Mouse (Mus musculus): ENCODE measurements around the gene Cdc42ep4. TPM values are rescaled to one million over a fixed set of nuclear protein-coding genes. Genes with fewer than 3 reads are reported as not detected.
A peak's percentile ranks its signal among the peaks of the same experiment; 100 is the strongest.

Cdc42ep4 gene
- polyA plus RNA-seq, 1 experiment, result 20.9 TPM

DNA sequence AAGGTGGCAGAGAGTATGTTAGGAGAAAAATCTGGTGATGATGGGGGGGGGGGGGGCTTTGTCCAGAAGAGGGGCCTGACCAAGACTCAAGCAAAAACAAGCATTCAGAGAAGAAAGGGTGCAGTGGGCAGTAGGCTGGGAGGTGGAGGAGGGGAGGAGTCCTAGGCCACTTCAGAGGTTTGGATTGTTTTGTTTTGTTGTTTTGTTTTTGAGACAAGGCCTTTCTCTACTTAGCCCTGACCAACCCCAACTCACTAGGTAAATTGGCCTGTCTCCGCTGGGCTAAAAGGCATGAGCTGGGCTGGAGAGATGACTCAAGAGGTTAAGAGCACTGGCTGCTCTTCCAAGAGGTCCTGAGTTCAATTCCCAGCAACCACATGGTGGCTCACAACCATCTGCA, 40.6 kb downstream of the Cdc42ep4 start:
- 91% methylated on average over 1 of the region's 1 CpGs for WGBS
- no peak for DNase-seq (ENCODE audit: low read depth in 1 of 2, low spot score in 2 of 2)

DNA sequence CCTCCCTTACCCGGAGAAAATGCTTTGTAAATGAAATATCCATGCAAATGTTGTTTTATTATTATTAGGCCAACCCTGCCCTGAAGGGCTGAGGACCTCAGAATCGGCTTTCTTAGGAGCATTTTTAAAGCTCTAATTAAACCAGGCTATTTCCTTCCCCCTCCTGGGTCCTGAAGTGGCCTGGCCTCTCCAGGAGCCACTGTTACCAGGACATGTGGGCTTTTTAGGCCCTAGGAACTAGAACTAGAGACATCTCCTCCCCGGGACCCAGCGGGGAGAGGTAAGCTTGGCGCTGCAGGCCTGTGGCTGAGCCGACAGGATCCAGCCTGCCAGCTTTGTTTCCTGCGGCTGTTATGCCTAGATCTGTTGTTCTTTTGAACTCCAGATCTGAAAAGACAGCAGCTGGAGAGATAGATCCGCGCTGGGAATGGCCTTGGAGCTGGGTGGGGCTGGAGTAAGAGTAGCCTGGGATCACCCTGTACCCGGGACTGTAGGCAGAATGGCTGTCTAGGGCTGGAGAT, 41.4 kb downstream of the Cdc42ep4 start:
- Histone ChIP-seq H3K27ac (ENCODE audit: insufficient read depth, low read length) (peak overlapping the region; percentile 25; the same call in 1 of the 2 replicates), H3K27me3 (ENCODE audit: control insufficient read depth, insufficient read depth, low read length) (no peaks in the 10 kb centered on the region), H3K36me3 (ENCODE audit: control insufficient read depth, insufficient read depth, low read length) (no peaks in the 10 kb centered on the region), H3K4me1 (ENCODE audit: control insufficient read depth, insufficient read depth, insufficient read length) (no peaks in the 10 kb centered on the region), H3K4me3 (ENCODE audit: extremely low read depth, insufficient read depth, insufficient read length) (no peak overlapping the region)
- no peak for DNase-seq (ENCODE audit: low read depth in 1 of 2, low spot score in 2 of 2)
- TF ChIP-seq CTCF (IDR thresholded peaks at IDR 0.05; ENCODE audit: extremely low read depth, insufficient read depth, insufficient read length, insufficient replicate concordance) (no peak), POLR2A (IDR thresholded peaks at IDR 0.05; ENCODE audit: low read depth, low read length) (no peak)
- 23% methylated on average over 10 of the region's 10 CpGs for WGBS

More for the DNA sequence above, 40.6 kb downstream of the Cdc42ep4 start:
- no peaks in the 10 kb centered on the region for H3K27me3 ChIP-seq (ENCODE audit: control insufficient read depth, insufficient read depth, low read length)
- H3K4me3 ChIP-seq (ENCODE audit: extremely low read depth, insufficient read depth, insufficient read length), result no peak overlapping the region
- TF ChIP-seq POLR2A (IDR thresholded peaks at IDR 0.05; ENCODE audit: low read depth, low read length), result no peak
- no peak for TF ChIP-seq CTCF (IDR thresholded peaks at IDR 0.05; ENCODE audit: extremely low read depth, insufficient read depth, insufficient read length, insufficient replicate concordance)
- no peak overlapping the region for H3K27ac ChIP-seq (ENCODE audit: insufficient read depth, low read length)
- no peaks in the 10 kb centered on the region for H3K4me1 ChIP-seq (ENCODE audit: control insufficient read depth, insufficient read depth, insufficient read length)
- no peaks in the 10 kb centered on the region for H3K36me3 ChIP-seq (ENCODE audit: control insufficient read depth, insufficient read depth, low read length)

DNA sequence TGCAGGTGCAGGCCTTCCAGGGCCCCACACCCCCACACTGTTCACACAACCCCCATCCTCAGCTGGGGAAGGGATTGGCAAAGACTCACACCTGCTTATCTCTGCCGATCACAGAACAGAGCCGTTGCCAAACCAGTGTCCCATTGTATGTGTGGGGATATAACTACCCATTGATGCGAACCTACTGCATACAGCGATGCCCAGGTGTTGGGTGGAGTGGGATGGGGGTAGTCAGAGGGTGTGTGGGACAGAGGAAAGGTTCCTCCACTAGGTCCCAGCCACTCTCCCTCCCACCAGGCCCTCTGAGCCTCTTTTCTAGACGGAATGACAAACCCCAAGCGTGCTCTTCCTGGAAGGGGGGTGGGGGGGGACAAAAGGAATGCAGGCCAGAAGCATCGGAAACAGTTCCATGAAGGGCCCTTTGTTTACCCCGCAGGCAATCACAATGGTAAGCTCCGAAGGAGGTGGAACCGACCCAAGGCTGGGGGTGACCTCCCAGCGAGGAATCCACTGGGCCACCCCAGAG, 41.9 kb downstream of the Cdc42ep4 start, which contains the start of gene Cpsf4l:
Gene Cpsf4l, minus strand, starts transcription at position 287 of the 526 bp plus-strand sequence.
- TF ChIP-seq POLR2A (IDR thresholded peaks at IDR 0.05; ENCODE audit: low read depth, low read length), result no peak
- TF ChIP-seq CTCF (IDR thresholded peaks at IDR 0.05; ENCODE audit: extremely low read depth, insufficient read depth, insufficient read length, insufficient replicate concordance), result no peak
- no peaks in the 10 kb centered on the region for H3K27me3 ChIP-seq (ENCODE audit: control insufficient read depth, insufficient read depth, low read length)
- DNase-seq (ENCODE audit: low read depth in 1 of 2, low spot score in 2 of 2), result no peak
- H3K4me1 ChIP-seq (ENCODE audit: control insufficient read depth, insufficient read depth, insufficient read length), result no peaks in the 10 kb centered on the region
- H3K27ac ChIP-seq (ENCODE audit: insufficient read depth, low read length), result peak within 1 kb of the TSS; percentile 25; the same call in 1 of the 2 replicates
- WGBS, result 62% methylated on average over 11 of the region's 11 CpGs
- no peak within 1 kb of the TSS for H3K4me3 ChIP-seq (ENCODE audit: extremely low read depth, insufficient read depth, insufficient read length)
- H3K36me3 ChIP-seq (ENCODE audit: control insufficient read depth, insufficient read depth, low read length), result no peaks in the 10 kb centered on the region

DNA sequence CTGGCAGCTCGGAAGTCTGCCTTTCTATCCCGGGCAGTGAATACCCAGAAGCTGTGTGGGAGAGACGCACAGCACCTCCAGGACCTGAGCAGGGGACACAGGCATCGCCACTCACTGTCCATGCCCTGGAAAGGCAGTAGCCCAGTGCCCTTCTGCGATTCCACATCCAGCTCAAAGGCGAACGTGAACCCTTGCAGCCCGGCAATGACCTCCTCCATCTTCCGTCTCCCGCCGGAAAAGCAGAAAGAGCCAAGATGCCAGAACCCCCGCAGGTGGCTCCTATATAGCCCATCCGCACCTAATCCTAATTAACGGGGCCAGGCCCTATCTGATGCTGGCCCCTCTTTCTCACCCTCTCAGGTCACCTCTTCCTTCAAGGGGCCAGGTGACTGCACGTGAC, 42.4 kb downstream of the Cdc42ep4 start:
- 88% methylated on average over 15 of the region's 15 CpGs for WGBS
- no peak for DNase-seq (ENCODE audit: low read depth in 1 of 2, low spot score in 2 of 2)
- Histone ChIP-seq H3K27me3 (ENCODE audit: control insufficient read depth, insufficient read depth, low read length) (no peaks in the 10 kb centered on the region), H3K4me1 (ENCODE audit: control insufficient read depth, insufficient read depth, insufficient read length) (no peaks in the 10 kb centered on the region), H3K27ac (ENCODE audit: insufficient read depth, low read length) (no peak overlapping the region), H3K4me3 (ENCODE audit: extremely low read depth, insufficient read depth, insufficient read length) (no peak overlapping the region), H3K36me3 (ENCODE audit: control insufficient read depth, insufficient read depth, low read length) (no peaks in the 10 kb centered on the region)
- no peak for TF ChIP-seq POLR2A (IDR thresholded peaks at IDR 0.05; ENCODE audit: low read depth, low read length)
- no peak for TF ChIP-seq CTCF (IDR thresholded peaks at IDR 0.05; ENCODE audit: extremely low read depth, insufficient read depth, insufficient read length, insufficient replicate concordance)

DNA sequence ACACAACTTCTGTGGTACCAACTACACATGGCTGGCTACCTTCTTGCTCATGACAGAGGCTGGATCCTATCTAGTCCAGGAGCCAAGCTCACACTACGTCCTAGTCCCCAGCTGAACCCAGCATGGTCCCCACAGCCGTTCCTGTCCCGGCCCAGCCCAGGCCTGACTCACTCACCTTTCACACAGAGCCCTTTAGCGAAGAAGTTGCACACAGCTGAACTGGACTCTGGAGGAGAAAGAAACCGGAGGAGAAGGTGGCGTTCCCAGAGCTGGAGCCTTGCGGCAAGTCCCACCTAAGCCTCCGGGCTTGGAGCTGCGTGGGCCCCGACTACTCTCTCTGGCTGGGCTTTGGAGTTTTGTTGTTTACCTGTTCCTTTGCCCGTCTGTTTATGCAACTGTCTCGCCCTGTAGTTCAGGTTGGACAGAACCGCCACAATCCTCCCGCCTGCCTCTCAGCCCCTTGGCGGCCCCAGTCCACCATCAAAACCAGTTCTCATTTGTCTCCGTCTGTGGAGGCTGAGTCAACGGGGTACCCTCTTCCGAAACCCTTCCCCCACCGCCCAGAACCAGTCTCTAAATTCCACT, 43.0 kb downstream of the Cdc42ep4 start:
- Histone ChIP-seq H3K4me1 (ENCODE audit: control insufficient read depth, insufficient read depth, insufficient read length) (no peaks in the 10 kb centered on the region), H3K27ac (ENCODE audit: insufficient read depth, low read length) (no peak overlapping the region), H3K36me3 (ENCODE audit: control insufficient read depth, insufficient read depth, low read length) (no peaks in the 10 kb centered on the region), H3K27me3 (ENCODE audit: control insufficient read depth, insufficient read depth, low read length) (no peaks in the 10 kb centered on the region), H3K4me3 (ENCODE audit: extremely low read depth, insufficient read depth, insufficient read length) (no peak overlapping the region)
- no peak for DNase-seq (ENCODE audit: low read depth in 1 of 2, low spot score in 2 of 2)
- no peak for TF ChIP-seq POLR2A (IDR thresholded peaks at IDR 0.05; ENCODE audit: low read depth, low read length)
- no peak for TF ChIP-seq CTCF (IDR thresholded peaks at IDR 0.05; ENCODE audit: extremely low read depth, insufficient read depth, insufficient read length, insufficient replicate concordance)
- 90% methylated on average over 19 of the region's 19 CpGs for WGBS

DNA sequence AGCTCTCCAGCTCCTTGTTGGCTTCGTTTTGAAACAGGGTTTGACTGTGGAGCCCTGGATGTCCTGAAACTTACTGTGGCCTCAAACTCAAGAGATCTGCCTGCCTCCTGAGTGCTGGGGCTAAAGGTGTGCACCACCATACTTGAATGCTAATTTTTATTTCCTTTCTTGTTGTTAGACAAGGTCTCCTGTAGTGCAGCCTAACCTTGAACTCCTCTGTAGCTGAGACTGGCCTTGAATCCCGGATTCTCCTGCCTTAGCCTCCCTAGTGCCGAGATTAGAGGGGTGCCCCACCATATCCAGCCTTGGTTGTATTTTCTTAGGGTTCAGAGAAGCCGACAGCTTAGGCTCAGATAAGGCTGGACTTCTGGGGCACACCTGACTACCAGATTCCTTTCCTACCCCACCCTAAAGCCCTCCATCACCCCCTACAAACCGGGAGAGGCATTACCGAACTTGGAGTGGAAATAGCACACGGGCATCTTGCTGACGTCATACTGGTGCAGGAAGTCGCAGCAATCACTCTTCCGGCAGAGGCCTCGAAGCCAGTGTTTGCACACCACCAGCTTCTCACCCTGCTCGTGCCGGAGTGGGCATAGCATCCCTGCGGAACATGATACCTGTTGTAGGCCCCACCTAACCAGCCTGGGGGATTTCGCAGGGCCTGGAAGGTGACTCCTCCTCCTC, 45.6 kb downstream of the Cdc42ep4 start:
- Histone ChIP-seq H3K36me3 (ENCODE audit: control insufficient read depth, insufficient read depth, low read length) (no peaks in the 10 kb centered on the region), H3K27ac (ENCODE audit: insufficient read depth, low read length) (no peak overlapping the region), H3K4me3 (ENCODE audit: extremely low read depth, insufficient read depth, insufficient read length) (no peak overlapping the region), H3K27me3 (ENCODE audit: control insufficient read depth, insufficient read depth, low read length) (no peaks in the 10 kb centered on the region), H3K4me1 (ENCODE audit: control insufficient read depth, insufficient read depth, insufficient read length) (no peaks in the 10 kb centered on the region)
- TF ChIP-seq POLR2A (IDR thresholded peaks at IDR 0.05; ENCODE audit: low read depth, low read length) (no peak), CTCF (IDR thresholded peaks at IDR 0.05; ENCODE audit: extremely low read depth, insufficient read depth, insufficient read length, insufficient replicate concordance) (no peak)
- DNase-seq (ENCODE audit: low read depth in 1 of 2, low spot score in 2 of 2), result no peak
- WGBS, result 85% methylated on average over 15 of the region's 15 CpGs

All from spleen, adult 2 months (tissue).